Mouse (Mus musculus) limb, embryonic 14.5 days (tissue): ENCODE measurements around the gene Rpl38. TPM values are rescaled to one million over a fixed set of nuclear protein-coding genes. Genes with fewer than 3 reads are reported as not detected.

ENCODE experiments used
- ATAC-seq: fragments of 200-750 bp; cut with Nextera tagmentation; 2 replicates; pipeline ENCODE4 v1.8.0; 2017; ENCODE audit warnings: low read depth, moderate number of reproducible peaks, moderate TSS enrichment; ENCODE audit not compliant: low FRiP score
- DNase-seq: peaks from one replicate; pipeline ENCODE4 v3.0.0-alpha.2; 2015; ENCODE audit warnings: low spot score
- H3K27ac ChIP-seq: fragments of 300-500 bp; sonication (generic); replicated peaks from 2 replicates; pipeline ENCODE4 v1.5.1; 2014; ENCODE audit warnings: low read depth, mild to moderate bottlenecking, low read length, moderate library complexity, mixed read lengths
- H3K27me3 ChIP-seq: fragments of 300-500 bp; sonication (generic); 2 replicates; pipeline ENCODE4 v1.6.1; 2014; ENCODE audit warnings: low read length, mixed read lengths; ENCODE audit not compliant: control insufficient read depth, insufficient read depth
- H3K36me3 ChIP-seq: fragments of 300-500 bp; sonication (generic); 2 replicates; pipeline ENCODE4 v1.6.1; 2014; ENCODE audit warnings: mild to moderate bottlenecking, low read length, moderate library complexity, mixed read lengths; ENCODE audit not compliant: control insufficient read depth, insufficient read depth
- H3K4me1 ChIP-seq: fragments of 300-500 bp; sonication (generic); 2 replicates; pipeline ENCODE4 v1.6.1; 2014; ENCODE audit warnings: antibody characterized with exemption, low read length, mixed read lengths; ENCODE audit not compliant: control insufficient read depth, insufficient read depth
- H3K4me2 ChIP-seq: fragments of 300-500 bp; sonication (generic); replicated peaks from 2 replicates; pipeline ENCODE4 v1.6.1; 2014; ENCODE audit warnings: low read depth, mild to moderate bottlenecking, low read length, moderate library complexity; ENCODE audit not compliant: severe bottlenecking
- H3K4me3 ChIP-seq: fragments of 300-500 bp; sonication (generic); replicated peaks from 2 replicates; pipeline ENCODE4 v1.5.1; 2014; ENCODE audit warnings: low read length
- H3K9ac ChIP-seq: fragments of 300-500 bp; sonication (generic); 2 replicates; pipeline ENCODE4 v1.6.1; 2014; ENCODE audit warnings: mild to moderate bottlenecking, low read depth, low read length, moderate library complexity; ENCODE audit not compliant: severe bottlenecking
- H3K9me3 ChIP-seq: fragments of 300-500 bp; sonication (generic); 2 replicates; pipeline ENCODE4 v1.6.1; 2016; ENCODE audit warnings: low read length; ENCODE audit not compliant: control insufficient read depth
- POLR2A ChIP-seq: fragments of 200-500 bp; IDR thresholded peaks from 2 replicates; pipeline ENCODE4 v1.8.0; 2012; ENCODE audit warnings: inconsistent platforms, mild to moderate bottlenecking, moderate library complexity, borderline replicate concordance; ENCODE audit not compliant: insufficient read depth, insufficient read length; ENCODE audit errors: extremely low read depth
- WGBS: fragments of 180-500 bp; shearing (Covaris S2); extraction: QIAGEN DNeasy Blood & Tissue Kit; methylation state at CpG from one replicate; pipeline ENCODE4 v1.1.7; 2014; 5-methylcytosine and 5-hydroxymethylcytosine counted together
- polyA plus RNA-seq, 2 experiments: library from polyadenylated mRNA; depleted of rRNA in 1 of 2; stranded (reverse) in 1 of 2; unstranded in 1 of 2; fragments of >200 nt; fragmentation: Nextera tagmentation in 1 of 2; extraction: Ambion mirVana in 1 of 2; gene quantifications; 2 replicates each; pipeline versions ENCODE4 v1.2.1 to v1.2.3; 2012 to 2014

Gene Rpl38
- polyA plus RNA-seq, 2 experiments, result 1,139 to 2,419 TPM

DNA sequence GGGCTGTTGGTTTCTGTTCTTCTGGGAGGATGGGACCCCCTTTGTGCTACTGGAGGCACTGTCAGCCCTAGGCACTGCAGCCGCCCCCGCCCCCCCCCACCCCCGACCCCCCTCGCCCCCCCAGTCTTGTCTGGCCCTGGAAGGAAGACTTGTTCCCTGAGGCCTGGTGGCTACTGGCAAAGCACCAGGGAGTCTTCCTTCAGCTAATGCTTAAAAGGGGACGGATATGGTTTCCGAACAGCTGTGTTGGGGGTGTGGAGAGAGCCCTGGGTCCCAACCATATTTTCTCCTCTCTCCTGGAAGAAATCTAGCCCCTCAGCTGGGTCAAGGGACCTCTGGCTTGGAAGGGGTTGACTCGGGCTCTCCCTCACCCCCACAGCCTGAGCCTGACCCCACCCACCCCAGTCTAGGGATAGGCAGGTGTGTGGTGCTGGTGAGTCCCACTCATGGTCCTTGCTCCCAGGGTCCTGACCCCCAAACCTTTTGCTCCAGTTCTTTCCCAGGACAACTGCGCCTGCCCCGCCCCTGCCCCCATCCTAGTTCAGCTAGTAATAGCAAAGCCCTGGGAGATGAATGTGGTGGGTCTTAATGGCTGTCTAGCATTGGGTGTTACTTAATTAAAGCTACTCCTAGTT lies 8.7 kb downstream of the Rpl38 start:
- no peak for TF ChIP-seq POLR2A
- peaks cover 16% of the 10 kb centered on the region for H3K4me1 ChIP-seq
- DNase-seq (no peak), ATAC-seq (no peak; the same call in 1 of the 2 replicates)
- H3K9ac ChIP-seq, result 0 out of 2 replicates have a peak overlapping the region, but pooled peaks have one; percentile 68
- WGBS, result 38% methylated on average over 7 of the region's 9 CpGs
- H3K4me2 ChIP-seq, result peak overlapping the region; percentile 93
- H3K4me3 ChIP-seq, result peak overlapping the region; percentile 62
- H3K27me3 ChIP-seq, result no peaks in the 10 kb centered on the region
- H3K27ac ChIP-seq, result no peak overlapping the region
- H3K9me3 ChIP-seq, result no peaks in the 10 kb centered on the region
- peaks cover 21% of the 10 kb centered on the region for H3K36me3 ChIP-seq

DNA sequence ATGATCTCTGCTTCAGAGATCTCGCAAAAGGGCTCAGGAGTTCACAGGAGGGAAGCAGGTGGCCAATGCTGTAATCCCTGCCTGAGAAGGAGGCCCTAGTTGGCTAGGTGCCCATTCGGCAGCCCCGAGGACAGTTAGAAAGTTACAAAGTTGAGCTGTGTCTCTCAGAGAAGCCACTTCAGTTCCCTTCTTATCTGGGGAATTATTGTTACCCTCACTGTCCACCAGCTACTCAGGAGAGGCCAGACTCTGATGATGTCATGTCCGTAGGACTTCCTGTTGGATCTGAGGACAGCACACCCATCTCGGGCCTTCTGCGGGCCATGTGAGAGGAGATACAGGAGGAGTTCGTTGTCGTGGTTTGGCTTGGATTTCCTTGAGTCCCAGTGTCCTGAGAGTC lies 11.3 kb downstream of the Rpl38 start:
- ATAC-seq (no peak), DNase-seq (no peak)
- Histone ChIP-seq H3K9me3 (no peaks in the 10 kb centered on the region), H3K27me3 (no peaks in the 10 kb centered on the region), H3K4me2 (no peak overlapping the region), H3K36me3 (no peaks in the 10 kb centered on the region), H3K4me1 (peaks cover 20% of the 10 kb centered on the region), H3K27ac (no peak overlapping the region), H3K4me3 (no peak overlapping the region), H3K9ac (no peak overlapping the region)
- TF ChIP-seq POLR2A, result no peak
- 67% methylated on average over 8 of the region's 8 CpGs for WGBS

DNA sequence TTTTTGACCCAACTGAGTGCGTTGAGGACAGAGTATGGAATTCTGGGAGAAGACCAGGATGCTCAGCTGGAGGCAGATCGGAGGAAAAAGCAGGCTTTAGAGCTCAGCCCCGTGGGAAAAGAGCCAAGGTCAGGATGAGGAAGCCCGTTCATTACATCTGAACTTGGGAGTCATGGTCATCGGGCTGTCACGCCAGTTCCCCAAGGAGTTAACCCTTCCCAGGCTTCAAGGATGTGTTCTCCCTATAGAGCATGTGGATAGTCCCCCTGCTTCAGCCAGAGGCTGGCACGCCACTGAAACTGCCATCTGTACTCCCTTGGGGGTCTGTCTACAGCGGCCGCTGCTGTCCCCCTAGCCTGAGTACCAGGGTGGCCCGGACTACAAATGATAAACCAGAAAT lies 12.0 kb downstream of the Rpl38 start:
- Histone ChIP-seq H3K36me3 (no peaks in the 10 kb centered on the region), H3K4me2 (no peak overlapping the region), H3K27me3 (no peaks in the 10 kb centered on the region), H3K9ac (no peak overlapping the region), H3K4me3 (no peak overlapping the region), H3K27ac (no peak overlapping the region), H3K9me3 (no peaks in the 10 kb centered on the region), H3K4me1 (peaks cover 22% of the 10 kb centered on the region)
- no peak for TF ChIP-seq POLR2A
- DNase-seq (no peak), ATAC-seq (no peak)
- 64% methylated on average over 10 of the region's 10 CpGs for WGBS

DNA sequence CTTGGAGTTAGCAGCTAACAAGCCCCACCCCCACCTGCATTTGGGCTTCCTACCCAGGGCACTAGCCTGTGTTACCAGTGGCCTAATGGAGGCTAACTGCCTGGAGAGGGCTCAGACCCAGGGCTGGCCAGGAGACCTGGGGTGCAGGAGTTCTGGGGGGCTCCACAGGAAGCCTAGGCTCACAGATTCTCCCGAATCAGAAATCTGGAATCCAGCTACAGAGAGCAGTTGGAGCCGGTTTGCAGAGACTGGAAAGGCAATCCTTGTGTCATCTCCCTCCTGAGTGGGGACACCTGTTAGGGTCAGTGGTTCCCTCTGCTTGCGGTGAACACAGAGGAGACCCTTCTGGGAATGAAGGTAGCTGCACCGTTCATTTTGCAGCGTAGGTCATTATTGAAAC lies 12.7 kb downstream of the Rpl38 start:
- peaks cover 21% of the 10 kb centered on the region for H3K4me1 ChIP-seq

DNA sequence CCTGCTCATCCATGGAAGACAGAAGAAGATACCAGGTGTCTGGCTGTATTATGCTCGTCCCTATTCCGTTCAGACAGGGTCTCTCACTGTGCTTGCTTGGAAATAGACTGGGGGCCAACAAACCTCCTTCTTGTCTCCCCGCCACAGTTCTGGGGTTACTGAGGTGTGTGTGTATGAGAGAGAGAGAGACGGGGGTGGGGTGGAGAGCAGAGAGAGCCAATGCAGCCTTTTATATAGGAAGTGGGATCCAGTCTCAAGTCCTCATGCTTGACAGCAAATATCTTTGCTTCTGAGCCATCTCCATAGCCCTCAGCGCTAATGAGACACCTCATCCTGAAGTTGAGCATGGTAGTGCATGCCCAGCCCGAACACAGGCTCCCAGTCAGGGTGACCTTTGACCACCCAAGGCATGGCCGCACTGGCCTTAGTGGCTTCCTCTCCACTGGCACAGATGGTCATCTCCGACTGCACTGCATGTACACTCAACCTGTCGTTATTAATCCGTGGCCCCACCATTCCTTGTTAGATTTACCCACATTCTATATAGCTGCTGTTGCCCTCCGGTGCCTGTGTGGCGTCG lies 14.1 kb downstream of the Rpl38 start:
- no peak overlapping the region for H3K4me3 ChIP-seq
- ATAC-seq (no peak), DNase-seq (no peak)
- no peak for TF ChIP-seq POLR2A
- no peaks in the 10 kb centered on the region for H3K27me3 ChIP-seq
- no peak overlapping the region for H3K9ac ChIP-seq
- no peak overlapping the region for H3K27ac ChIP-seq
- H3K4me1 ChIP-seq, result peaks cover 12% of the 10 kb centered on the region
- no peaks in the 10 kb centered on the region for H3K9me3 ChIP-seq
- no peaks in the 10 kb centered on the region for H3K36me3 ChIP-seq
- 89% methylated on average over 13 of the region's 13 CpGs for WGBS
- no peak overlapping the region for H3K4me2 ChIP-seq

More for the DNA sequence above, 12.7 kb downstream of the Rpl38 start:
- no peaks in the 10 kb centered on the region for H3K9me3 ChIP-seq
- H3K4me2 ChIP-seq, result no peak overlapping the region
- DNase-seq (no peak), ATAC-seq (no peak)
- H3K27me3 ChIP-seq, result no peaks in the 10 kb centered on the region
- H3K27ac ChIP-seq, result no peak overlapping the region
- WGBS, result 74% methylated on average over 5 of the region's 5 CpGs
- no peak overlapping the region for H3K4me3 ChIP-seq
- H3K9ac ChIP-seq, result no peak overlapping the region
- H3K36me3 ChIP-seq, result no peaks in the 10 kb centered on the region
- no peak for TF ChIP-seq POLR2A
